Mouse (Mus musculus) frontal cortex, postnatal 36 days (tissue): ENCODE data around the gene Gm48552.

Experiments used
- DNase-seq, 2 experiments: peaks; one replicate each; pipeline ENCODE4 v3.0.0; 2022; ENCODE audit warnings: low spot score in 2 of 2

The Gm48552 gene

DNA sequence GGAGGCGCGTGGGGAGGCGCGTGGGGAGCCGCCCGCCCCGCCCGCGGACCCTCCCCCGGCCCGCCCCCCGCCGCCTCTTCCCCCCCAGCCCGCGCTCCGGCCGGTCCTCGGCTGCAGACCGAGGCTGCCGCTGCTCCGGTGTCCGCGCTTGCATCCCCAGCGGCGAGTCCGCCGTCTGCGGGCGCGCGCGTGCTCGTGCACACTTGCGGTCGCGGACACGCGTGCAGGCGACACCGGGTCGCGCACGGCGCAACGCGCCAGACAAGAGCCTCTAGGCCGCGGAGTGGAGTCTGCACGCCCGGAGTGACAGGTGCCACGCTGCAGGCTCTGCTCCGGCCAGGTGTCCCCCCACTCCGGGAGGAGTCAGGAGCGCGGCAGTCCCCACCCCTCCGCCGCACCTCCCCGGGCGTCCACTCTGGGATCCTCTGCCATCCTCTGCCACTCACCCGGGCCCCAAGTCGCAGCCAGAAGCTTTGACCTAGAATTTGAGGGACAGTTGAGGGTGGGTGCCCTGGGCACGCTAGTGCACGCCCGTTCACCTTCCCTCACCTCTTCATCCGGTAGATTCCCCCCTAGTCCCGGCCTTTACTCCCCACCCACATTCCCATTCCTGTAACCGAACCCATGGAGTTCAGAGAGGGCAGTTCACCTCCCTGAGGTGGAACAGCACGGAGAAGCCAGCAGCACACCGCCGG, 42.2 kb downstream of the Gm48552 start:
- DNase-seq, result peak; percentile 71 to 78

DNA sequence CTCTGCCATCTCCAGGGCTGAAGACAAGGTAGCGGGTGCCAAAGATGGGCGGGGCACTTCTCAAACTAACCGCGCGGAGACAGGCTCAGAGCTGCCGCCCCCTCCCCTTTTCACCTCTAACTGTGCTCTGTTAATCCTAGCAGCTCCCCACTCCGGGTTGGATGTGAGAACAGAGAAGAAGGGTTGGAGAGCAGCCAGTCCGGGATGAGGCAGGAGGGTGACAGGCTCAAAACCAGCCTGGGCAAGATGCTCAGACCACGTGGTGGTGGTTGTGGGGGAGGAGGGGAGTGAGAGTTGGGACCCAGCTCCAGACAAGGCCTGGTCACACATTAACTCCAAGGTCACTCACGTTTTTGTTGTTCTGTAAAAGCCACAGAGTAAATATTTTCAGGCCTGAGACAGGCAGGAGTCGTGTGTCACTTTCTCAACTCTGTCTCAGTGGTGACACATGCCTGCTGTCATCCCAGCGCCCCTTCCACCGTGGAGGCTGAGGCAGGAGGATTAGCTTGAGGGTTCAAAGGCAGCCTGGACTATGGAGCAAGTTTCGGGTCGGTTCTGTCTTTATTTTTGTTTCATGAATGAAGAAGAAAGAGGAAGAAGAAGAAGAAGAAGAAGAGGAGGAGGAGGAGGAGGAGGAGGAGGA, 42.8 kb downstream of the Gm48552 start:
- DNase-seq, result no peak

DNA sequence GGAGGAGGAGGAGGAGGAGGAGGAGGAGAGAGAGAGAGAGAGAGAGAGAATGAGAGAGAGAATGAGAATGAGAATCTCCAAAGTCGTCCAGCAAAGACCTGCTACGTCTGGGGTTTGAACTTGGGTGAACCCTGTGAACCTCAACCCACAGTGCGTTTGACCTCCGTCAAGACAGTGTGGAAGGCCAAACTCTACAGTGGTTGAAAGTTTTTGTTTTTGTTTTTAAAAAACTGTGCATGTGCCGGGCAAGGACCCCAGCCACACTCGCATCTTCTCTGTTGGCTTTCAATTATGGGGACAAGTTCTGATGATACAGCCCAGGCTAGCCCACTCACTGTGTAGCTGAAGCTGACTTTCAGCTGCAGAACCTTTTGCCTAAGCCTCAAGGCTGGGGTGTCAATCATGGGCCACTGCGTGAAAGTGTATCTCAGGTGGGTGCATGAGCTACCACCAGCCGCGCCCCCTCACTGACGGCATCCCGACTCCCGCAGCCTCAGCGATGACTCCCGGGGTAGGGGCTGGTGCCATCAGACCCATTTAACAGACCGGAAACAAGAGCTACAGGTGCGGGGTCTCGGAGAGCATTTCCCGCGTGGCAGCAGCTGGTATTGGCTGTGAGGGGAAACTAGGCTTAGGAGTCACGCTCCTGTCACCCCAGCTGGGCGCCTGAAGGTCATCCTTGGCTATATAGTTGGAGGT, 43.5 kb downstream of the Gm48552 start:
- DNase-seq, result no peak

GRCm38 (mm10) chr10:81432868-81433262, 44.1 kb downstream of the Gm48552 start:
- peak; percentile 88 to 96 for DNase-seq

- DNase-seq, result no peak
These were observed 44.9 kb downstream of the Gm48552 start for GRCm38 (mm10) chr10:81433541-81434289.

- no peak for DNase-seq
These were observed 45.8 kb downstream of the Gm48552 start for GRCm38 (mm10) chr10:81434361-81435263.

DNA sequence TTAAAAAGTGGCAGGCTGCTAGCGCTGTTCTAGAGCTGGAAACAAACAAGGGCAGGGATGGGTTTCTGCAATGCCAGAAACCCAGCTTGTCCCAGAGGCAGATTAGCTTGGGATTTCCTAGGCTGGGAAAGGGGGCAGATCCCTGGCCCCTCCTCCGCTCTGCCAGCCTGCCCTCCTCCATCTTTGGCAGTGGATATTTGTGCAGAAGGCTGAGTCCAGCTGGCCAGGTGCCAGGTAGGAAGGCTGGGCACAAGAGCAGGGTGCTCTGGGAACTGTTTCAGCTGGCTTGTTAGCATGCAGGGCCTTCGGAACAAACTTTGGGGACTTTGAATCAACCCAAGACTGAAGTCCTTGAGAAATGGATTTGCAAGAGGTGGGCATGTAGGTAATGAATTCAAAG, 46.6 kb downstream of the Gm48552 start:
- peak in 1 of 2 experiments; percentile 78 for DNase-seq
